Mouse (Mus musculus): ENCODE measurements around the gene Btk. TPM values are rescaled to one million over a fixed set of nuclear protein-coding genes. Genes with fewer than 3 reads are reported as not detected.
"Not testable (repeated sequence)": the region's sequence is repeated elsewhere in the genome, so short reads cannot be mapped to it uniquely, and the experiment has no call there.

Btk gene
- polyA plus RNA-seq, 1 experiment from 2014 or later, result 2.2 TPM

DNA sequence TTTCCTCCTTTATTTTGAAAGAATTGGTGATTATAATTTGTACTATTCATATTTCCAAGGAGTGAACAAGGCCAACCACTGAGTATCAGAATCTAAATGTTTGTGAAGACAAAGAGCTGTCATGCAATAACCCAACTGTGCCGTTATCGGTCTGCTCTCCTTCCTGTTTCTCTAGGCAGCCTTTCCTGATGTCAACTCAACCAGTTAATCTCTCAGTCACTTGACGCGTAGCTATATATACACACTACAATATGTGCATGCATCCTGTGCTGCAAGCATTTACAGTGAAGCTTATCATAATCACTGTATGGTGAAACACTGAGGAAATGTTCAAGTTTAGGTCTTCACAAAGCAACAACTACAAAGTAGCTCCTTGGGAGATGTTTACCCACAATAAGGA is 19.0 kb downstream of the Btk start:
- 87% methylated on average over 4 of the region's 4 CpGs for WGBS
- no peak overlapping the region for H3K4me3 ChIP-seq
- no peaks in the 10 kb centered on the region for H3K36me3 ChIP-seq
- no peak for DNase-seq (ENCODE audit: low spot score)
- H3K27ac ChIP-seq, result no peak overlapping the region
- H3K4me1 ChIP-seq (replicated peaks), result no peaks in the 10 kb centered on the region
- H3K27me3 ChIP-seq (ENCODE audit: insufficient read depth, poor library complexity, severe bottlenecking), result peaks cover 7% of the 10 kb centered on the region; the same call in 1 of the 2 replicates
- no peaks in the 10 kb centered on the region for H3K9me3 ChIP-seq

DNA sequence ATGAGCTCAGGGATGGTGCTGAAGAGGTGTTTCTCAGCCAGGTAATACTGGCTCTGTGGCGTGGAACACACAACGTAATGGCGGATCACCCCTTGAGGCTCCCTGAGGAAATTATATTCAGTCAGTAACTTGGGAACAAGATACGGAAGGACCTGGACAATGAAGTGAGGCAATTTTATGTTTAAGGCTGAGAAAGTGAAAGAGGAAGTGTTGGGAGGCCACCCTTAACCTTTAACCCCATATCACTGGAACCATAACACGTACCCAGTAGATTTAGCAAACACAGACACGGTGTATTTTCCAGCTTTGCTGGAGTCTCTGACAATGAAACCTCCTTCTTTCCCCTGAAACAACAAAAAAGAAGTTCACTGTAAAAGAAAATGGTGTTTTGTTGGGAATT is 28.9 kb downstream of the Btk start:
- 79% methylated on average over 6 of the region's 6 CpGs for WGBS
- Histone ChIP-seq H3K36me3 (no peaks in the 10 kb centered on the region), H3K4me1 (replicated peaks) (no peaks in the 10 kb centered on the region), H3K27ac (no peak overlapping the region), H3K4me3 (no peak overlapping the region), H3K9me3 (no peaks in the 10 kb centered on the region), H3K27me3 (ENCODE audit: insufficient read depth, poor library complexity, severe bottlenecking) (no peaks in the 10 kb centered on the region)
- no peak for DNase-seq (ENCODE audit: low spot score)

DNA sequence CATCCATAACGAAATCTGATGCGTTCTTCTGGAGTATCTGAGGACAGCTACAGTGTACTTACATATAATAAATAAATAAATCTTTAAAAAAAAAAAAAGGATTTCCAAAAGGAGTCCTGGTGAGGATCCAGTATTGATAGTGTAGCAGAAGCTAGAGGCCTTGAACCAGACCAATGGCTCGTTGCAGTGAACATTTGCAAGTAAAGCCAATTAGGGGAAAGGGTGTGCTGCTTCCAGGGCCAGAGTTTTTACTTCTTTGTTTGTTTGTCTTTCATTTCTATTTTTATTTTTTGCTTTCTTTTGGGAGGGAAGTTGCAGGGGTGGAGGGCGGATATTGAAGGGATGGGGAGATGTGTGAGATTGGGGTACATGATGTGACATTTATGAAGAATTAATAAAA is 30.0 kb downstream of the Btk start:
- H3K9me3 ChIP-seq, result no peaks in the 10 kb centered on the region
- no peaks in the 10 kb centered on the region for H3K27me3 ChIP-seq (ENCODE audit: insufficient read depth, poor library complexity, severe bottlenecking)
- 88% methylated on average over 4 of the region's 4 CpGs for WGBS
- DNase-seq (ENCODE audit: low spot score), result no peak
- no peak overlapping the region for H3K4me3 ChIP-seq
- no peaks in the 10 kb centered on the region for H3K36me3 ChIP-seq
- no peak overlapping the region for H3K27ac ChIP-seq
- H3K4me1 ChIP-seq (replicated peaks), result no peaks in the 10 kb centered on the region

DNA sequence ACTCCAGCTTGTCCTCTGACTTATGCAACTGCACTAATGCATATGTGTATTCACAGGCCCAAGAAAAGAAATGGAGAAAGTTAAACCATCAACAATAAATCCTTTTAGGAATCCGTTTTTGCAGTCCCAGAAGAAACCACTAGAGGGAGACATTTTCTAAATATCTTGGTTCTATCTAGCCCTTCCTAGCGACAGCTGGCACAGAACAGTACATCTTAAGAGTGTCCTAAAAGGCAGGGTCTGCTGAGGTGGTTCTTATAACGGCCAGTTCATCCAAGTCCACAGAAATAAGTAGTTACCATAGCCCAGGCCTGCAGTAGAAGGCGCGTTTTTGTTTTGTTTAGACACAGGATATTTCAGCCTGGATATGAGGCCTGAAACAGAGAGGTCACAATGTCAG is 32.5 kb downstream of the Btk start:
- WGBS, result 24% methylated on average over 5 of the region's 5 CpGs
- Histone ChIP-seq H3K27me3 (ENCODE audit: insufficient read depth, poor library complexity, severe bottlenecking) (no peaks in the 10 kb centered on the region), H3K4me1 (replicated peaks) (no peaks in the 10 kb centered on the region), H3K36me3 (no peaks in the 10 kb centered on the region), H3K9me3 (no peaks in the 10 kb centered on the region), H3K4me3 (no peak overlapping the region), H3K27ac (no peak overlapping the region)
- peak; percentile 5 for DNase-seq (ENCODE audit: low spot score)

DNA sequence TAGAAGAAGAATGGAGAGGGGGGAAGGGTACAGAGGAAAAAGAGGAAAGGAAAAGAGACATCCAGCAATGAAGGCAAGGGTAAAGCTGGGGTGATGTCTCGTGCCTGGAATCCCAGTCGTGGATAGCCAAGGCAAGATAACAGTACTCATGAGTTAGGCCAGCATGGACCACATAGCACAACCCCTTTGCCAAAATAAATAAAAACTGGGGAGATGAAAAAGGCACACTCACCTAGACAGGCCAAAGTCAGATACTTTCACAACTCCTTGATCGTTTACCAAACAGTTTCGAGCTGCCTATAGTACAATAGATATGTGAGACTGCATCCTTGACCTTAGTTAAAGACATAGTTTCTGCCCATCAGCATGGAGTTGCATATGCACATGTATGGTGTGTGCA is 36.0 kb downstream of the Btk start:
- H3K27me3 ChIP-seq (ENCODE audit: insufficient read depth, poor library complexity, severe bottlenecking), result no peaks in the 10 kb centered on the region
- no peaks in the 10 kb centered on the region for H3K4me1 ChIP-seq (replicated peaks)
- H3K27ac ChIP-seq, result no peak overlapping the region
- no peak for DNase-seq (ENCODE audit: low spot score)
- H3K4me3 ChIP-seq, result no peak overlapping the region
- H3K36me3 ChIP-seq, result no peaks in the 10 kb centered on the region
- 90% methylated on average over 4 of the region's 4 CpGs for WGBS
- no peaks in the 10 kb centered on the region for H3K9me3 ChIP-seq

DNA sequence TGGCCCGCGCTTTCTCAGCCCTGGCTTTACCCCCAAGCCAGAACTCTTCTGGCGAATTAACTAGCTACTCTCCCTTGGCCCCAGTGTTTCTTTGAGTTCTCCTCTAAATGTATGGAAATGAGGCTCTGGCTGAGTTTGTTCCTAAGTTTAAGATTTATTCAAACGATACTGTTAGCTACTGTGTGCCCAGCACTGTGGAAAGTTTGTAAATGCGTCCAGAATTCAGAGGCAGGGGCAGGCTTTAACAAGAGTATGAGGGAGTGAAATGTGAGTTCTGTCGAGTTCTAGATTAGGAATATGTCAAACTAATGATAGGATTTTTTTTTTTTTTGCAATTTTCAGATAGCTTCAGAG is 41.4 kb downstream of the Btk start:
- Histone ChIP-seq H3K4me3 (peak overlapping the region; percentile 62), H3K27me3 (ENCODE audit: insufficient read depth, poor library complexity, severe bottlenecking) (no peaks in the 10 kb centered on the region), H3K27ac (peak overlapping the region; percentile 92), H3K4me1 (replicated peaks) (no peaks in the 10 kb centered on the region), H3K9me3 (no peaks in the 10 kb centered on the region), H3K36me3 (peaks cover under 1% of the 10 kb centered on the region; the same call in 1 of the 2 replicates)
- 19% methylated on average over 6 of the region's 6 CpGs for WGBS
- DNase-seq (ENCODE audit: low spot score), result no peak

DNA sequence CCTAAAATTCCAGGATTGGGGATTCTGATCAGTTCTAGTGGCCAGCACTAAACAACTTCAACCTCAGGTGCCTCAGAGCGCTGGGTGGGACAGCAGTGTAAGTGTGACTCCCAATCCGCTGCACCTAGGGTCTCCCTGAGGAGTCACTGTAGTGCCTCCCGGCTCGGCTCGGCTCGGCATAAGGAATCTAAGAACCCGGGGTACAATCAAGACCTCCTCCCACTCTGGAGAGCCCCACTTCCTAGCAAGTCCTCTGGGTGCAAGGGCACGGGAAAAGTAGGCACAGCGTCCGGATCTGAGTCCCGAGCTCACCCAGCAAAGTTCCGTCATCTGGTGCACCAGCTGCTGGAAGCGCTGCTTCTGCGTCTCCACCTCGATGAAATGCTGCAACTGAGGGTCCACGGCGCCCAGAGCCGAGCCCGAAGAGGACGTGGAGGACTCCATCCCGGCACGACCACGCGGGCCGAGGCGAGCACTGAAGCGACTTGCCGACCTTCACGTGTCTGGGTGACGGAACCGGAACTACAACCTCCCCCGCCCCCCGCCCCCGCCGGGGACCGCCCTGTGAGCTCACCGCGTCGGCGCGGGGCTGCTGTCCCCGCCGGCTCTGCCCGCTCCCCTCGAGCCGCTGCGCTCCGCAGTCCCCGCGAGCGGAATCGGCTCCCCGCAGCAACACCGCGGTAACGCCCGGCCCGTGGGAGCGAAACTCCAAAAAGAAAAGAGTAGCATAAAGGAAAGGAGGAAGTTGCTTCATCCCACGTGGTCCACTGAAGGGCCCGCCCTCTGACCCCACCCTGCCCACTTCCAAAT is 42.0 kb downstream of the Btk start, which contains the start of gene Timm8a1:
Gene Timm8a1 (minus strand): TSS at position 721 of the 810 bp plus-strand sequence.
- peak; percentile 77 for DNase-seq (ENCODE audit: low spot score)
- Histone ChIP-seq H3K27ac (peak within 1 kb of the TSS; percentile 92), H3K4me3 (peak within 1 kb of the TSS; percentile 62), H3K9me3 (no peaks in the 10 kb centered on the region), H3K36me3 (peaks cover 7% of the 10 kb centered on the region; the same call in 1 of the 2 replicates), H3K27me3 (ENCODE audit: insufficient read depth, poor library complexity, severe bottlenecking) (no peaks in the 10 kb centered on the region), H3K4me1 (replicated peaks) (no peaks in the 10 kb centered on the region)
- WGBS, result 27% methylated on average over 32 of the region's 61 CpGs

DNA sequence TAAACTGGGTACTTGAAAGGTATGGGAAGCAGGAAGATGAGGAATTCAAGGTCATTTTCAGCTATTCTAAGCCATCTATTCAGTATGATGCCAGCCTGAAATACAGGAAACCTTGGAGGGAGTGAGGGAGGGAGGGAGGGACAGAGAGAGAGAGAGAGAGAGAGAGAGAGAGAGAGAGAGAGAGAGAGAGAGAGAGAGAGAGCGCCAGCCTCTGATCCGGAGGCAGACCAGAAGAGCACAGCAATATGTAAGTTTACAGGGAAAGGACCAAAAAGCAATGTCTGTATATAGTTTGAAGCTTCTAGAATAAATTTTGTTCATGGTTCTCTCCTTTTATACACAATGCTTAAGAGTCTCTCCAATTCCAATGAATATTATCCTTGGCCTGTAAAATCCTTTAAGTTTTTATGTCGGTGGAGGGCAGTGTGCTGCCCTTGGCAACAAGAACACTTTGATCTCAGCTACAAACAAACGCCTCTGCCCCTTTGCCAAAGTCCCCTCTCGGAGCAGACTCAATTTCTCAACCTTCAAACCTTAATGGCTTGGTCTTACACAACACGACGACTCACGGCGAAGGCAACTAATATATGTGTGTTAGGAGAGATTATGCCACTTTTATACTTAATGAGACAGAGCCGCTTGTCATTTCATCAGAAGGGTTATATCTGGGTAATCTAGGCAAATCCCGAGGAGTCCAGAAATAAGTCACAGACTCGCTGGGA is 42.8 kb downstream of the Btk start:
- Histone ChIP-seq H3K27me3 (ENCODE audit: insufficient read depth, poor library complexity, severe bottlenecking) (no peaks in the 10 kb centered on the region), H3K9me3 (no peaks in the 10 kb centered on the region), H3K27ac (peak overlapping the region; percentile 92; the same call in 1 of the 2 replicates), H3K36me3 (peaks cover 14% of the 10 kb centered on the region; the same call in 1 of the 2 replicates), H3K4me1 (replicated peaks) (no peaks in the 10 kb centered on the region), H3K4me3 (peak overlapping the region; percentile 62)
- WGBS, result 25% methylated on average over 12 of the region's 12 CpGs
- DNase-seq (ENCODE audit: low spot score), result peak; percentile 4

DNA sequence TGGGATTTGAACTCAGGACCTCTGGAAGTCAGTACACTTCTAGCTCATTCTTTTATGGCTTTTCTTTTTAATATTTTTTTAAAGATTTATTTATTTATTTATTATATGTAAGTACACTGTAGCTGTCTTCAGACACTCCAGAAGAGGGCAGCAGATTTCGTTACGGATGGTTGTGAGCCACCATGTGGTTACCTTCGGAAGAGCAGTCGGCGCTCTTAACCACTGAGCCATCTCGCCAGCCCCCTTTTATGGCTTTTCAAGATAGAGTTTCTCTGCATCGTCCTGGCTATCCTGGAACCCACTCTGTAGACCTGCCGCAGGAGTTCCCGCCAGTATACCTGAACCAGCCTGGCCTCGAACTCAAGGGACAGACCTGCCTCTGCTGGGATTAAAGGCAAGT is 43.6 kb downstream of the Btk start:
- Histone ChIP-seq H3K4me3 (peak overlapping the region; percentile 62; the same call in 1 of the 2 replicates), H3K36me3 (peaks cover 21% of the 10 kb centered on the region; the same call in 1 of the 2 replicates)
- DNase-seq (ENCODE audit: low spot score); H3K4me1 ChIP-seq (replicated peaks); H3K27me3 ChIP-seq (ENCODE audit: insufficient read depth, poor library complexity, severe bottlenecking); H3K9me3 ChIP-seq; H3K27ac ChIP-seq: not testable (repeated sequence)
- WGBS, result 84% methylated on average over 10 of the region's 10 CpGs

DNA sequence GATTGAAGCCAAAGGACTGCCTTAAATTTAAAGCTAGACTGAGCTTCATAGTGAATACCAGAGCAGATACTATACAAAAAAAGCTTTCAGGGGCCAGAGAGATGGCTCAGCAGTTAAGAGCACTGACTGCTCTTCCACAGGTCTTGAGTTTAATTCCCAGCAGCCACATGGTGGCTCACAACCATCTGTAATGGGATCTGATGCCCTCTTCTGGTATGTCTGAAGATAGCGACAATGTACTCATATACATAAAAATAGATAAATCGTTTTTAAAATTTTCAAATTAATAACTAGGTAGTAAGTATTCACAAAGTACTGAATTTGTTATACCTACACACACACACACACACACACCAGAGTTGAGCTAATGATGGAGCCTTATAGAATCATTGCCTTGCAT is 50.0 kb downstream of the Btk start:
- no peak for DNase-seq (ENCODE audit: low spot score)
- Histone ChIP-seq H3K9me3 (no peaks in the 10 kb centered on the region), H3K36me3 (peaks cover 21% of the 10 kb centered on the region; the same call in 1 of the 2 replicates), H3K27ac (no peak overlapping the region), H3K4me1 (replicated peaks) (no peaks in the 10 kb centered on the region), H3K4me3 (no peak overlapping the region), H3K27me3 (ENCODE audit: insufficient read depth, poor library complexity, severe bottlenecking) (no peaks in the 10 kb centered on the region)
- 81% methylated on average over 2 of the region's 2 CpGs for WGBS

DNA sequence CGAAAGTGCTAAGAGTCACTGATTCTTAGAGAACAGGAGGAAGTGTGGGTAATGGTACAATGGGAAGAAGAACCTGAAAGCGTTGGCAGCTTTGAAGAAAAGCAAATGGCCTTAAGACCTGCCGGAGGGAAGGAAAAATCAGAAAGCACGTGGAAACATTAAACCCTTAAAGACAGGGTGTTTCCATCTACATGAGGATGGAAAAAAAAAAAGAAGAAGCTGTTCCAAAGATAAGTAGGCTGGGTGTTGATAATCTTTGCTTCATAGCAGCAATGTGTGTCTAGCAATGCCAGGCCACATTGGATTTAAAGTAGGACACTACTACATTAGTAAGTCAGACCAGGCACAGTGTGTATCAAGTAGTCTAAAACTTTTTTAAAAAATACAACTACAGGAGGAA is 58.1 kb downstream of the Btk start:
- no peaks in the 10 kb centered on the region for H3K27me3 ChIP-seq (ENCODE audit: insufficient read depth, poor library complexity, severe bottlenecking)
- H3K9me3 ChIP-seq, result no peaks in the 10 kb centered on the region
- WGBS, result 80% methylated on average over 4 of the region's 4 CpGs
- no peak for DNase-seq (ENCODE audit: low spot score)
- H3K4me3 ChIP-seq, result no peak overlapping the region
- no peaks in the 10 kb centered on the region for H3K4me1 ChIP-seq (replicated peaks)
- H3K27ac ChIP-seq, result no peak overlapping the region
- no peaks in the 10 kb centered on the region for H3K36me3 ChIP-seq

DNA sequence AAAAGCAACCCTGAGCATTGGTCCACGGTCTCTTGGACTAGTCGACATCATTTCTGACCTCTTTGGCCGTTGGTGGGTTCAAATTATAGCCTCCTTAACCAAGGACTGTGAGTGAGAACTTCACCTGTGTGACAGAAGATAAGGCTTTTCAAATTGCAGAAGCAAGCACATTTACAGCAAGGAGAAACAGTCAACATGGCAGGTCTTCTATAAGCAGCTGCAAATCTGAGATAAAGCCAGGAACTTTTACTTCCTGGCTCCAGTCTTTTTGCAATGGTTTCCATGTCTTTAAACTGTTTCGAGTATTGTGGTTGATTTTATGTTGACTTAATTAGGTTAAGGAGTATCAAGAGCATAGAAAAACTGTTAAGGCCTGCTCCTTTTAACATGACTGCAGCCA is 59.6 kb downstream of the Btk start:
- H3K27me3 ChIP-seq (ENCODE audit: insufficient read depth, poor library complexity, severe bottlenecking), result no peaks in the 10 kb centered on the region
- no peaks in the 10 kb centered on the region for H3K9me3 ChIP-seq
- no peaks in the 10 kb centered on the region for H3K36me3 ChIP-seq
- no peak for DNase-seq (ENCODE audit: low spot score)
- H3K4me1 ChIP-seq (replicated peaks), result no peaks in the 10 kb centered on the region
- H3K27ac ChIP-seq, result no peak overlapping the region
- H3K4me3 ChIP-seq, result no peak overlapping the region
- 77% methylated on average over 4 of the region's 4 CpGs for WGBS

DNA sequence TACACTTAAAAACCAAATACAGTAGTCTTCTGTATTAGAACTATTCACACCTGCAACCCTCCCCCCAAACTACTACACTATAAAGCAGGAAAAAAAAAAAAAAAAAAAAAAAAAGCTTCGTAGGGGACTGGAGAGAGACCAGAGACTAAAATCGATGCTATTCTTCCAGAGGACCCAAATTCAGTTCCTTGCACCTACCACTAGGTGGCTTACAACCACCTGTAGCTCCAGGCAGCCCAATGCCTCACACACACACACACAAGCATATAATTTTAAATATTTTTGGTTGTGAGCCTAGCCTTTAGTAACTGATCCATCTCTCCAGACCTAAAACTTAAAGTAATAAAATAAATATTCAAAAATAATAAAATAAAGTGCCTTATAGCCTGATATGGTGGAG is 73.9 kb downstream of the Btk start:
- Histone ChIP-seq H3K36me3 (no peaks in the 10 kb centered on the region), H3K27me3 (ENCODE audit: insufficient read depth, poor library complexity, severe bottlenecking) (no peaks in the 10 kb centered on the region), H3K9me3 (no peaks in the 10 kb centered on the region), H3K4me3 (no peak overlapping the region), H3K27ac (no peak overlapping the region), H3K4me1 (replicated peaks) (no peaks in the 10 kb centered on the region)
- no peak for DNase-seq (ENCODE audit: low spot score)
- 49% methylated on average over 2 of the region's 2 CpGs for WGBS

Measured in hindbrain, embryonic 10.5 days (tissue).